Mouse (Mus musculus): ENCODE data around the gene Galntl6. TPM values are rescaled to one million over a fixed set of nuclear protein-coding genes. Genes with fewer than 3 reads are reported as not detected.

The Galntl6 gene
- polyA plus RNA-seq, 1 experiment = not detected

DNA sequence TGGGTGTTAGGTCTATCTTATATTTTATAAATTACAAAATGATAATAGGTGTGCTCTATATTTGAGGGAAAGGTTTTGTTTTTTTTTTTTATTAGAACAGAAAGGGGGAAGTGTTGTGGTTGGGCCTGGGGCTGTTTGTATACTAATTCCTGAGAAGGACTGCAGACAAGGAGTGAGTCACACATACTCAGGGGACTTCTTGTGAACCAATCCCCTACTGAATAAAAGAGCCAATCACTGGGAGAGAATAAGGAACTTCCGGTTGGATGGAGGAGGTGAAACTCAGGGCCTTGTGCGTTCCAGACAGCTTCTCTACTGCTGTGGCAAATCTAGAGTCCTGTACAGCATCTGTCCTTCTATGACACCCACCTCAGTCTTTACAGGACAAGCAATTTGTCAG lies 1184.2 kb downstream of the Galntl6 start:
- Histone ChIP-seq H3K36me3 (ENCODE audit: control insufficient read depth, insufficient read depth) (no peaks in the 10 kb centered on the region), H3K4me2 (ENCODE audit: low read depth) (no peak overlapping the region), H3ac (ENCODE audit: control insufficient read depth, insufficient read length) (no peak overlapping the region), H3K4me3 (no peak overlapping the region), H3K27me3 (ENCODE audit: control insufficient read depth, insufficient read depth, insufficient read length) (no peaks in the 10 kb centered on the region), H3K79me2 (ENCODE audit: control insufficient read depth, insufficient read depth) (no peaks in the 10 kb centered on the region)
- TF ChIP-seq POLR2AphosphoS2 (IDR thresholded peaks at IDR 0.05; ENCODE audit: insufficient read length, low read depth) (no peak), SRF (IDR thresholded peaks at IDR 0.05; ENCODE audit: control insufficient read depth, insufficient read length, low read depth) (no peak), MYOG (IDR thresholded peaks at IDR 0.05; ENCODE audit: control insufficient read depth in 1 of 3, insufficient read depth in 1 of 3, insufficient read length in 2 of 3, low read depth in 2 of 3) (no peak), POLR2A (IDR thresholded peaks at IDR 0.05; ENCODE audit: insufficient read length, low read depth) (no peak), USF1 (IDR thresholded peaks at IDR 0.05; ENCODE audit: low read depth) (no peak), TCF3 (IDR thresholded peaks at IDR 0.05; ENCODE audit: insufficient read length, low read depth) (no peak), CEBPB (IDR thresholded peaks at IDR 0.05; ENCODE audit: insufficient read depth, poor library complexity, severe bottlenecking) (no peak), TCF12 (IDR thresholded peaks at IDR 0.05; ENCODE audit: insufficient read depth, poor library complexity, severe bottlenecking) (no peak), MYOD1 (IDR thresholded peaks at IDR 0.05; ENCODE audit: control insufficient read depth in 1 of 3, insufficient read length in 2 of 3, low read depth in 2 of 3) (no peak), E2F4 (IDR thresholded peaks at IDR 0.05; ENCODE audit: insufficient read depth) (no peak), REST (IDR thresholded peaks at IDR 0.05; ENCODE audit: insufficient read depth, insufficient read length) (no peak), MAX (IDR thresholded peaks at IDR 0.05; ENCODE audit: low read depth) (no peak)

DNA sequence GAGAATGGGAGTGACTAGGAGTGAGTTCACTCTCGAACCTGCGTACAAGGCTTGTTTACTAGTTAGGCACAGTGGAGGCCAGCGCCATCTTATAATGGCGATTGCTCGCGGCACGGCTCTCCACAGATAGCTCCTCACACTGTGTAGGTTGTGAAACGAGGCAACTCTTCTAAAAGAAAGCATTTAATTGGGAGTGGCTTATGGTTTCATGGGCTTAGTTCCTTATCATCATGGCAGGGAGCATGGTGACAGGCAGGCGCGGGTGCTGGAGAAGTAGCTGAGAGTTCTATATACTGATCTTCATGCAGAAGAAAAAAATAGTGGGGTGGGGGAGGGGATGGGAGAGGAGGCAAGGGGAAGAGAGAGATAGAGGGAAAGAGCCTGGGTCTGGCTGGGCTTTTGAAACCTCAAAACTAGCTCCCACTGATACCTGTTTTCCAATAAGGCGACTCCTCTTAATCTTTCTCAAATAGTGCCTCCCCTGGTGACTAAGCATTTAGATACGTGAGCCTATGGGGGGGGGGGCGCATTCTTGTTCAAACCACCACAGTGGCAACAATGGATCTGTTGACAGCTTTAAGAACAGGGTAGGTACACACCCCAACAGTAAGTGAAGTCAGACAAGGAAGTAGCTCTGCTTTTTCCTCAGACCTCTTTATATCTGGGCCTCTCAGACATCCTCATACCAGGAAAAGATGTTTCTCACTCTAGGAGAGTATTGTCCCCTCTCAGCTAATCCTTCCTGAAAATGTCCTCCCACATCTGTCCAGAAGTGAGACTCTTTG lies 1187.4 kb downstream of the Galntl6 start:
- H3K36me3 ChIP-seq (ENCODE audit: control insufficient read depth, insufficient read depth) = no peaks in the 10 kb centered on the region
- no peak overlapping the region for H3ac ChIP-seq (ENCODE audit: control insufficient read depth, insufficient read length)
- no peaks in the 10 kb centered on the region for H3K79me2 ChIP-seq (ENCODE audit: control insufficient read depth, insufficient read depth)
- TF ChIP-seq POLR2AphosphoS2 (IDR thresholded peaks at IDR 0.05; ENCODE audit: insufficient read length, low read depth) (no peak), MYOG (IDR thresholded peaks at IDR 0.05; ENCODE audit: control insufficient read depth in 1 of 3, insufficient read depth in 1 of 3, insufficient read length in 2 of 3, low read depth in 2 of 3) (no peak), POLR2A (IDR thresholded peaks at IDR 0.05; ENCODE audit: insufficient read length, low read depth) (no peak), TCF3 (IDR thresholded peaks at IDR 0.05; ENCODE audit: insufficient read length, low read depth) (no peak), MYOD1 (IDR thresholded peaks at IDR 0.05; ENCODE audit: control insufficient read depth in 1 of 3, insufficient read length in 2 of 3, low read depth in 2 of 3) (no peak), TCF12 (IDR thresholded peaks at IDR 0.05; ENCODE audit: insufficient read depth, poor library complexity, severe bottlenecking) (no peak), MAX (IDR thresholded peaks at IDR 0.05; ENCODE audit: low read depth) (no peak)
- no peak overlapping the region for H3K4me3 ChIP-seq
- H3K4me2 ChIP-seq (ENCODE audit: low read depth) = no peak overlapping the region
- H3K27me3 ChIP-seq (ENCODE audit: control insufficient read depth, insufficient read depth, insufficient read length) = no peaks in the 10 kb centered on the region

Other genes with a start within 250 kb of the Galntl6 start
- gene BC030500, start 885 bp downstream of the Galntl6 start, polyA plus RNA-seq (2012; fragmentation: generic; extraction: Trizol) = 0.16 TPM

Measured in myocyte (in vitro differentiated cells).